Mouse (Mus musculus): ENCODE data around the gene Hdac7.

Hdac7 gene

DNA sequence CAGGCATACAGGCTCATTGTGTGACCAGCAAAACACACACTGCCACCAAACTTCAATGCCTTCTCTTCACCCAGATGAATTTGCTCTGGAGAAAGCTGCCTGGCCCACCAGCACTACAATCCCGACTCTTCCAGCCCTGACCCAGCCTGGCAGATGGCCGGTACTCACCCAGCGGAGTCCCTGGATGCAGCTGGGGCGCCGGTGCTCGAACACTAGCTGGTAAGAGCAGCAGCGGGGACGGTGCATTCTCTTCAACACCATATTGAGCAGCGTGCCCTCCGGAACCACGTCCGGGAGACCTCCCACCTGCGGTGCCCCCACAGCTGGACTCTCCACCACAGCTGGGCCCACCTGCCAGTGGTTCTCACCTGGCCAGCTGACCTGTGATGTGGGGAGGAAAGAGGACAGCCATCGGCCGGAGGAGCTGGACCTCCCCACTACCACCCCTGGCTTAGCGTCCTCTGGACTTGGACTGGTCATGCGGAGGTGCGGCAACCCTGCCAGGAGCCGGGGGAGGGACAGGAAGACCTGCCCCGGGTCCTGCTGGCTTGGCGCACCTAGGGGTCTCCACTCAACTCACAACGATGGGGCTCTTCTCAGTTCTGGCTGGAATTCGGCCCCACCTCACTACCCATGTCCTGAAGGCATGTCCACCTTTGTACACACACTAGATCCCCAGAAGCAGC lies 77.6 kb downstream of the Hdac7 start:
- peak; percentile 60 to 74 for DNase-seq

GRCm38 (mm10) chr15:97766194-97766593 lies 78.1 kb downstream of the Hdac7 start:
- DNase-seq: no peak

DNA sequence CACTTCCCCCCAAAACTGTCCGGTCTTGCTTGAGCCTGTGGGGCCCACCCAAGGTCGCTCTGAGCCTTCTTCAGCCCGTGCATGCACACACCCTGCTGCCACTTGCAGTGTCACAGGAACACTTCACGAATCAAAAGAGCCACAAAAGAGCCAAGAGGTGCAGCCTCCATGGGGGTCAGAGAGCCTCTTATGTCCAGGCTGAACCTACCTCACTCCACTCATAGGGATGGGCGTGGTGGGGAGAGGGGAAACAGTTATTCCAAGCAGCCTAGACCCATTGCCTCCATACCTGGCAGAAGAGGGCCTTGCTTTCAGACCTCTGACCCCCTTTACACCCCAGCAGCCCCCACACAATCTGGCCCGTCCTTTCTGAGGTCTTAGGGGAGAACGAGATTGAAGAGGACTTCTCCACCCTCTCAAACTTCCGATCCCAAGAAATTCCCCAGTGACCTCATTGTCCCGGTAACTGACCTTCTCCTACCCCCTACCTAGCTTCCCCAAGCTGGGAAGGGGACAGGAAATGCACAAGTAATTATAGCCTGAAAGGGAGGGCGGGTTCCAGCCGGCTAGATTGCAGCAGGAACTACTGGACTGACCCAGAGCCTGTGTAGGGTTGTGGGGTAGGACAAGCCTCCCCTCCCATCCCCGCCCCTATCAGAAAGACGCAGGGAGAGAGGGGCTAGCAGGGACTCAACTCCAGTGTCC lies 79.1 kb downstream of the Hdac7 start:
- DNase-seq: no peak

GRCm38 (mm10) chr15:97764532-97764931 lies 79.8 kb downstream of the Hdac7 start:
- DNase-seq: no peak

- no peak for DNase-seq
Observed at GRCm38 (mm10) chr15:97763256-97764049, 80.8 kb downstream of the Hdac7 start.

DNA sequence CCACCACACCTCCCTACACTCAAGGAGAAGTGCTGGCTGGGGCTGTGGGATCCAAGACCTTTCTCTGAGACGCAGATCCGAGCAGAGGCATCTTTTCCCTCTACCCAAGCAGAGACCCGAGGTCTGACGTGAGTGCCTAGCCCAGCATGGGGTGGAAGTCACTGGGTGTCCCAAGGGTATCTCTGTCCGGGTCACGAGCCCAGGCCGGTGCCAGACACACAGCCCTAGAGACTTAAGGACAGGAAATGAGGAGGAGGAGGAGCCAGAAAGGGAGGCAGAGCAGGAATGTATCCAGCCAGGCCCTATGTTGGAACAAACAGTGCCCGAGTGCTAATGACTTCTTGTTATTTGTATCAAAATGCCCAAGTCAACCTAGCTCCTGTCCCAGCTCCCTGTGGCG lies 81.6 kb downstream of the Hdac7 start:
- DNase-seq: no peak

DNA sequence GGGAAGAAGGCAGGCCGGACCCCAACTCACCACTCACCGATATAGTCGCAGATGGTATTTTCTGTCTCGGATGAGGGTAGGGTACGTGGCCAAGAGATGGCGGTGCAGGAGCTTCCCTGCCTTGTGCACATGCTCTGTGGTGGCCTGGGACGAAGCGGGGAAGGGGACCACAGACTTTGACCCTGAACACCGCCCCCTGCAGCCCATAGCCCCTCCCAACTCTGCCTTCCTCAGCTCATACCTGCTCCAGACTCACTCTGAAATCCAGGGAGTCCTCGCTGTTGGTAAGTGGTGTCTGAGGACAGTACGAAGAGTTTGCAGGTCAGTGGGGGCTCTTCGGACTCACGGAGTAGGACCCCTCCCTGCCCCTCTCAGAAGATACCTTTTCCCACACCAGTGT lies 82.9 kb downstream of the Hdac7 start:
- peak in 1 of 2 experiments; percentile 56 for DNase-seq

GRCm38 (mm10) chr15:97760952-97761351 lies 83.3 kb downstream of the Hdac7 start:
- no peak for DNase-seq

DNA sequence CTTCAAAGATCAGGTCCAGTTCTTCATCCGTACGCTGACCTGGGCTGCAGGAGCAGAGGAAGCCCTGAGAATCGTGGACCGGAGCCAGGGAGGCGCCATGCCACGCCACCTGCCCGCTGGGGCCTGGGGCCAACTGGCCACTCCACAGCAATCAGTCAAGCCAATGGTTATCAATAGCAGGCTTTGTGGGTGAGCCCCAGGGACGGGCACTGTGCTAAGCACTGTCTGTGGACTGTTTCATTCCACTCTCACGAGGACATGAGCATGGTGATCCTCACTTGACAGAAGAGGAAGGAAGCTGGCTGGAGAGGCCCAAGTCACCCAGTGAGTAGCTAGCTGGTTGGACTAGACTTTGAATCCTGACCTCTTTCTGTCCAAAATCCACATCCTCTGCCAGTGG lies 84.3 kb downstream of the Hdac7 start:
- DNase-seq: no peak

DNA sequence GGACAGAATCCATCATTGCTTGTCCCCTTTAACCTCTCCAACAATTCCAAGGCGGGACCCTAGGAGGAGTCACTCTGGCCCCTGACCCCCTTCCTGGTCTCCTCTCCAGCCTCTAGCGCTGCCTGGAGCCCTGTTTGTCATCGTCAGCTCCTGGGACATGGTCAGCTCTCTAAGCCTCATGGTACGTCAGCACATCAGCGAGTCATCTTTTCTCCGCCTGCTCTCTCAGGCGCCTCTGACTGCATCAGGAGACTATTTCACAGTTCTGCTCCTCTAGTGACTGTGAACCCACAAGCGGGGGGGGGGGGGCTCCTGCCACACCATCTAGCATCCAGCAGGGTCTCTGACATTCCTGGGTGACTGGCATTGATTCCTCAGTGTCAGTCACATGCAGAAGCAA lies 88.9 kb downstream of the Hdac7 start:
- no peak for DNase-seq

- DNase-seq: no peak
Observed at GRCm38 (mm10) chr15:97754476-97754875, 89.8 kb downstream of the Hdac7 start.

DNA sequence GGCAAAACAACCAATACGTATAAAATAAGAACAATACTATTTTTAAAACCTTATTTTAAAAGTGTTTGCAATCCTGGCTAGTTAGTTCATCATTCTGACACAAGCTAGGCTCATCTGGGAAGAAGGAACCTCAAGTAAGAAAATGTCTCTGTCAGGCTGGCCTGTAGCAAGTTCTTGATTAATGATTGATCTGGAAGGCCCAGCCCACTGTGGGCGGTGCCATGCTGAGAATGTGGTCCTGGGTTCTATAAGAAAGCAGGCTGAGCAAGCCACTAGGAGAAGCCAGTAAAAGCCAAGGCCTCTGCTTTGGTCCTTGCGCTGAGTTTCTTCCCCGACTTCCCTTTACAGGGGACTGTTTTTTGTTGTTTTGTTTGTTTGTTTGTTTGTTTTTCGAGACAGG lies 91.8 kb downstream of the Hdac7 start:
- peak in 1 of 2 experiments; percentile 42 for DNase-seq

- DNase-seq: peak in 1 of 2 experiments; percentile 57
Observed at GRCm38 (mm10) chr15:97751676-97752075, 92.6 kb downstream of the Hdac7 start.

GRCm38 (mm10) chr15:97750697-97751096 lies 93.6 kb downstream of the Hdac7 start:
- DNase-seq: peak; percentile 80 to 88

- DNase-seq: no peak
Observed at GRCm38 (mm10) chr15:97749841-97750240, 94.5 kb downstream of the Hdac7 start.

GRCm38 (mm10) chr15:97749397-97749796 lies 94.9 kb downstream of the Hdac7 start:
- DNase-seq: no peak

GRCm38 (mm10) chr15:97748964-97749363 lies 95.3 kb downstream of the Hdac7 start:
- no peak for DNase-seq

GRCm38 (mm10) chr15:97748309-97748708 lies 96.0 kb downstream of the Hdac7 start:
- no peak for DNase-seq

DNA sequence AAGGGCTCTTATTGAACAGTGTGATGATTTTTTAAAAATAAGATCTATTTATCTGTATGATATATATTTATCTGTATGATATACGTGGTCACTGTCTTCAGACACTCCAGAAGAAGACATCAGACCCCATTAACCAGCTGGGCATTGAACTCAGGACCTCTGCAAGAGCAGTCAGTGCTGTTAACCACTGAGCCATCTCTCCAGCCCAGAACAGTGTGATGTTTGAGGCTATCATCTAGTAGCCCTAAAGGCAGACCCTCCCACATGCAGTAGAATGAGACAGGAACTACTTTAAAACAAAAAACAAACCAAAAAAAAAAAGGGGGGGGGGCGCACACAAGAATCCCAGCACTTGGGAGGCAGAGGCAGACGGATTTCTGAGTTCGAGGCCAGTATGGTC lies 96.8 kb downstream of the Hdac7 start:
- DNase-seq: no peak

GRCm38 (mm10) chr15:97746748-97747147 lies 97.6 kb downstream of the Hdac7 start:
- DNase-seq: no peak

GRCm38 (mm10) chr15:97746278-97746677 lies 98.0 kb downstream of the Hdac7 start:
- DNase-seq: no peak

DNA sequence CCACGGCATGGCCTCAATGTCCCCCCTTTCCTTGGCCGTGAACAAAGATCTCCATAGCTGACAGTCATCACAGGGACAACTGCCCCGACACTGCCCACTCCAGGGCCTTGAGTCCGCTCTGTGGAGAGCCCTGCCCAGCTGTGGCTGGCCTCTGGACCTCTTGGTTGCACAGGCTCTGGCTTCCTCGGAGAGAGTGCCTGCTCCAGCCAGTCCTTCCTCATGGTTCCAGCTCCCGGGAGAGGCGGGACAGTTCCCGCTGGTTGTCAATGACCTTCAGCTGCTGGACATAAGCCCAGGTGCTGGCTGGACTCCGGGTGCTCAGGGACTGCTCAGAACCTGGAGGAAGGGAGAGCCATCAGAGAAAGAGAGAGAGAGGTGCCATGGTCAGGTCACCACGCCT lies 99.0 kb downstream of the Hdac7 start:
- peak; percentile 37 to 52 for DNase-seq

- peak in 1 of 2 experiments; percentile 23 for DNase-seq
Observed at GRCm38 (mm10) chr15:97744930-97745329, 99.4 kb downstream of the Hdac7 start.

Measured in kidney, postnatal 4 days (tissue).